Mouse (Mus musculus) hindbrain, postnatal 0 days (tissue): ENCODE results near the gene Nedd8. TPM values are rescaled to one million over a fixed set of nuclear protein-coding genes. Genes with fewer than 3 reads are reported as not detected.

Source experiments
- ATAC-seq: fragments of 200-750 bp; cut with Nextera tagmentation; 2 replicates; pipeline ENCODE4 v1.8.0; 2017; ENCODE audit warnings: mild to moderate bottlenecking, moderate TSS enrichment, moderate library complexity
- DNase-seq: peaks from one replicate; pipeline ENCODE4 v3.0.0-alpha.2; 2015; ENCODE audit warnings: low spot score
- H3K27ac ChIP-seq: fragments of 300-500 bp; sonication (generic); 2 replicates; pipeline ENCODE4 v1.5.1; 2014; ENCODE audit warnings: mild to moderate bottlenecking
- H3K27me3 ChIP-seq: fragments of 300-500 bp; sonication (generic); 2 replicates; pipeline ENCODE4 v1.6.1; 2014; ENCODE audit warnings: low read length, mixed read lengths; ENCODE audit not compliant: insufficient read depth
- H3K36me3 ChIP-seq: fragments of 300-500 bp; sonication (generic); 2 replicates; pipeline ENCODE4 v1.6.1; 2014; ENCODE audit warnings: low read length, mixed read lengths; ENCODE audit not compliant: insufficient read depth
- H3K4me1 ChIP-seq: fragments of 300-500 bp; sonication (generic); 2 replicates; pipeline ENCODE4 v1.6.1; 2014; ENCODE audit warnings: antibody characterized with exemption, low read length, mixed read lengths; ENCODE audit not compliant: insufficient read depth
- H3K4me2 ChIP-seq: fragments of 300-500 bp; sonication (generic); 2 replicates; pipeline ENCODE4 v1.6.1; 2014; ENCODE audit warnings: low read depth, mild to moderate bottlenecking, low read length, moderate library complexity, mixed read lengths
- H3K4me3 ChIP-seq: fragments of 300-500 bp; sonication (generic); 2 replicates; pipeline ENCODE4 v1.5.1; 2014; ENCODE audit warnings: low read length
- H3K9ac ChIP-seq: fragments of 300-500 bp; sonication (generic); replicated peaks from 2 replicates; pipeline ENCODE4 v1.6.1; 2014; ENCODE audit warnings: mild to moderate bottlenecking, low read length, moderate library complexity, mixed read lengths
- H3K9me3 ChIP-seq: fragments of 300-500 bp; sonication (generic); 2 replicates; pipeline ENCODE4 v1.6.1; 2016; ENCODE audit warnings: low read length, mixed read lengths
- CTCF ChIP-seq: IDR thresholded peaks from 2 replicates; pipeline ENCODE4 v1.5.1; 2016; ENCODE audit warnings: antibody characterized with exemption, control low read depth, low read depth
- WGBS: fragments of 180-500 bp; shearing (Covaris S2); extraction: QIAGEN DNeasy Blood & Tissue Kit; methylation state at CpG from one replicate; pipeline ENCODE4 v1.1.7; 2014; 5-methylcytosine and 5-hydroxymethylcytosine counted together
- polyA plus RNA-seq: library from polyadenylated mRNA; unstranded; fragments of >200 nt; fragmentation: Nextera tagmentation; extraction: Ambion mirVana; gene quantifications from 2 replicates; pipeline ENCODE4 v1.2.1, GENCODE M21; 2015
- total RNA-seq: library from RNA; depleted of rRNA; stranded (reverse); fragments of >200 nt; gene quantifications from 2 replicates; pipeline ENCODE4 v1.2.3, GENCODE M21; 2014

Nedd8 gene
- total and polyA plus RNA-seq, 2 experiments from 2014 or later = 143 to 629 TPM

GRCm38 (mm10) chr14:55658011-55658410, 13.9 kb downstream of the Nedd8 start:
- H3K4me1 ChIP-seq = no peaks in the 10 kb centered on the region; the same call in 1 of the 2 replicates
- DNase-seq = no peak
- ATAC-seq = no peak
- H3K27me3 ChIP-seq = no peaks in the 10 kb centered on the region
- no peak for TF ChIP-seq CTCF
- H3K4me2 ChIP-seq = no peak overlapping the region
- no peaks in the 10 kb centered on the region for H3K9me3 ChIP-seq
- WGBS = 91% methylated on average over 5 of the region's 5 CpGs
- no peak overlapping the region for H3K4me3 ChIP-seq
- H3K27ac ChIP-seq = no peak overlapping the region
- H3K36me3 ChIP-seq = peaks cover 14% of the 10 kb centered on the region; the same call in 1 of the 2 replicates
- H3K9ac ChIP-seq = no peak overlapping the region

GRCm38 (mm10) chr14:55656935-55657334, 15.0 kb downstream of the Nedd8 start:
- Histone ChIP-seq H3K4me3 (no peak overlapping the region), H3K4me1 (no peaks in the 10 kb centered on the region; the same call in 1 of the 2 replicates), H3K36me3 (peaks cover 8% of the 10 kb centered on the region; the same call in 1 of the 2 replicates), H3K27me3 (no peaks in the 10 kb centered on the region), H3K4me2 (no peak overlapping the region), H3K9ac (no peak overlapping the region), H3K9me3 (no peaks in the 10 kb centered on the region), H3K27ac (no peak overlapping the region)
- no peak for TF ChIP-seq CTCF
- DNase-seq = no peak
- no peak for ATAC-seq
- WGBS = 87% methylated on average over 3 of the region's 3 CpGs

- 89% methylated on average over 7 of the region's 7 CpGs for WGBS
- H3K4me2 ChIP-seq = no peak overlapping the region
- no peaks in the 10 kb centered on the region for H3K9me3 ChIP-seq
- no peak for TF ChIP-seq CTCF
- no peaks in the 10 kb centered on the region for H3K27me3 ChIP-seq
- H3K4me1 ChIP-seq = no peaks in the 10 kb centered on the region
- H3K27ac ChIP-seq = no peak overlapping the region
- H3K36me3 ChIP-seq = no peaks in the 10 kb centered on the region
- DNase-seq (no peak), ATAC-seq (no peak)
- no peak overlapping the region for H3K9ac ChIP-seq
- no peak overlapping the region for H3K4me3 ChIP-seq
Measured at GRCm38 (mm10) chr14:55651528-55651927, 20.4 kb downstream of the Nedd8 start.

GRCm38 (mm10) chr14:55649884-55650283, 22.0 kb downstream of the Nedd8 start, which contains the start of gene Tssk4:
Gene Tssk4, plus strand, starts transcription at chr14:55650184.
- H3K36me3 ChIP-seq = no peaks in the 10 kb centered on the region
- 97% methylated on average over 2 of the region's 2 CpGs for WGBS
- no peaks in the 10 kb centered on the region for H3K4me1 ChIP-seq
- no peak within 1 kb of the TSS for H3K4me2 ChIP-seq
- no peak for DNase-seq
- no peak for ATAC-seq
- no peak within 1 kb of the TSS for H3K27ac ChIP-seq
- H3K9ac ChIP-seq = no peak within 1 kb of the TSS
- no peaks in the 10 kb centered on the region for H3K9me3 ChIP-seq
- H3K4me3 ChIP-seq = no peak within 1 kb of the TSS
- no peaks in the 10 kb centered on the region for H3K27me3 ChIP-seq
- no peak for TF ChIP-seq CTCF

GRCm38 (mm10) chr14:55644261-55644888, 27.5 kb downstream of the Nedd8 start:
- peak overlapping the region; percentile 82 for H3K4me2 ChIP-seq
- no peak for TF ChIP-seq CTCF
- H3K9ac ChIP-seq = peak overlapping the region; percentile 95
- no peaks in the 10 kb centered on the region for H3K27me3 ChIP-seq
- ATAC-seq (no peak), DNase-seq (no peak)
- peaks cover 7% of the 10 kb centered on the region; the same call in 1 of the 2 replicates for H3K36me3 ChIP-seq
- H3K4me3 ChIP-seq = peak overlapping the region; percentile 96
- H3K9me3 ChIP-seq = no peaks in the 10 kb centered on the region
- 22% methylated on average over 17 of the region's 17 CpGs for WGBS
- peaks cover 12% of the 10 kb centered on the region; the same call in 1 of the 2 replicates for H3K4me1 ChIP-seq
- H3K27ac ChIP-seq = peak overlapping the region; percentile 49; the same call in 1 of the 2 replicates

GRCm38 (mm10) chr14:55643060-55643907, 28.6 kb downstream of the Nedd8 start, which contains the start of gene Tm9sf1:
Gene Tm9sf1, minus strand, starts transcription at chr14:55643806.
- Histone ChIP-seq H3K9me3 (no peaks in the 10 kb centered on the region), H3K9ac (peak within 1 kb of the TSS; percentile 95), H3K4me1 (peaks cover 12% of the 10 kb centered on the region; the same call in 1 of the 2 replicates), H3K36me3 (peaks cover 11% of the 10 kb centered on the region; the same call in 1 of the 2 replicates), H3K27me3 (no peaks in the 10 kb centered on the region), H3K4me3 (peak within 1 kb of the TSS; percentile 96), H3K27ac (peak within 1 kb of the TSS; percentile 98), H3K4me2 (peak within 1 kb of the TSS; percentile 82)
- no peak for TF ChIP-seq CTCF
- DNase-seq (peak; percentile 85), ATAC-seq (peak; percentile 91)
- WGBS = under 1% methylated on average over 80 of the region's 89 CpGs
